7 mouse cellular contexts compared by ENCODE assay signal in the genomic region with DNA sequence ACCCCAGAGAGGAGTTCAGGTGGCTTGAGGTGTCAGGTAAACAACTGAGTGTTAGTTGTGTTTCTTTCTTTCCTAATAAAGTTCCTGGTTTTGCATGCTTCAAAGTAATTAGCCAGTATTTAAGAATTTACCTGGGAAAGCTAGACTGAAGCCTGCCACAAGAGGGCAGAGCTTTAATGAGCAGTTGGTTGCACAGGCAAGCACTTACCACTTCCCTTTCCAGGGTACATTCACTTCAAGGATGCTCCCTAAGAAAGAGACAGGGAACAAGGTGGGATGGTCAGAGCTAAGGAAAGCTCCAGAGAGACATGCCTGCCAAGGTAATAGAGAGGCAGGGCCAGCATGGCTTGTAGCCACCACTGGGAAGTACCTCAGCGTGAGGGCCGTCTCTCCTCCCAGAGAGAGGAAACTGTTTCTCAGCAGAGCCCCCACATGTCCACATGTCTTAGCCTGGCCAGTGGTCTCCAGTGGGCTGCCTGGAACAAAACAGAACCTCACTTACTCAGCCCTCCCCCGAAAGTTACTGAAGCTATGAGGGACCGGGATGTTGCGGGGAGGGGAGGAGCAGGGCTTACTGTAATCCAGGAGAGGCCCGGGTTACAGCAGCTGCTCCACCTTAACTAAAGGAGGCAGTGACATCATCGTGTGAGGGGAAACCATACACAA.
DNase-seq lines count a peak whose midpoint lies in the region; ATAC-seq and TF ChIP-seq lines count a peak whose summit lies in the region.

No protein-coding gene starts in this region.

- no peak overlapping the region for H3ac ChIP-seq in C2C12 (ENCODE audit: control insufficient read depth, insufficient read length, low read depth)

- WGBS in kidney, embryonic 14.5 days = 49% methylated on average over 7 of the region's 7 CpGs

- TF ChIP-seq CTCF in C2C12 (IDR thresholded peaks at IDR 0.05; ENCODE audit: control insufficient read depth, insufficient read depth, insufficient read length) = peak; percentile 33

- H3K79me3 ChIP-seq in C2C12 (ENCODE audit: low read depth) = no peaks in the 10 kb centered on the region

- no peaks in the 10 kb centered on the region for H3K79me2 ChIP-seq in C2C12 (ENCODE audit: control insufficient read depth, insufficient read depth)

- no peak overlapping the region for H3K27ac ChIP-seq in ES-E14 (ENCODE audit: insufficient read depth, low read depth, low read length, poor library complexity, severe bottlenecking)
- H3K27ac ChIP-seq in kidney, embryonic 14.5 days (ENCODE audit: low read depth, low read length) = no peak overlapping the region

- peaks cover 14% of the 10 kb centered on the region for H3K27me3 ChIP-seq in C2C12 (ENCODE audit: control insufficient read depth, insufficient read depth, insufficient read length)
- no peaks in the 10 kb centered on the region for H3K27me3 ChIP-seq in kidney, embryonic 14.5 days (ENCODE audit: control insufficient read depth, insufficient read depth, low read length)

- DNase-seq in ES-E14 (ENCODE audit: low read depth, low spot score) = no peak
- DNase-seq in cerebellum, adult 9-10 months = peak; percentile 86
- peak; percentile 17 to 43 for DNase-seq in heart, adult 9 months (ENCODE audit: low spot score in 2 of 2)
- peak; percentile 28 to 50 for DNase-seq in lung, adult 18-20 months
- peak; percentile 57 for DNase-seq in right cerebral cortex, adult 18-20 months

- no peak overlapping the region for H3K4me2 ChIP-seq in kidney, embryonic 14.5 days (replicated peaks; ENCODE audit: low read depth, low read length)

- peak; percentile 64 for ATAC-seq in kidney, embryonic 14.5 days (ENCODE audit: low FRiP score, low TSS enrichment)

- H3K4me1 ChIP-seq in ES-E14 (ENCODE audit: control insufficient read depth in 2 of 2, insufficient read depth in 2 of 2, low read length in 2 of 2, poor library complexity in 1 of 2) = peaks cover 0 to 3% of the 10 kb centered on the region in 2 experiments; a peak in 1 of 4 replicates
- H3K4me1 ChIP-seq in kidney, embryonic 14.5 days (ENCODE audit: control insufficient read depth, insufficient read depth, low read length) = no peaks in the 10 kb centered on the region

- in situ Hi-C loops in ES-E14 (cut with MboI; ENCODE audit: low sequenced_read_pairs in 2 of 2, unreplicated experiment in 2 of 2) = no loop called here

- H3K4me3 ChIP-seq in C2C12 (ENCODE audit: insufficient read depth, poor library complexity, severe bottlenecking) = no peak overlapping the region
- H3K4me3 ChIP-seq in ES-E14 (ENCODE audit: insufficient read depth in 1 of 2, low read depth in 1 of 2, low read length in 2 of 2, poor library complexity in 1 of 2, severe bottlenecking in 1 of 2) = no peak overlapping the region
- no peak overlapping the region for H3K4me3 ChIP-seq in kidney, embryonic 14.5 days (ENCODE audit: low read length)

- H3K36me3 ChIP-seq in C2C12 (ENCODE audit: control insufficient read depth, insufficient read depth) (no peaks in the 10 kb centered on the region), ES-E14 (ENCODE audit: control insufficient read depth, insufficient read depth, low read length, poor library complexity, severe bottlenecking) (no peaks in the 10 kb centered on the region)
- no peaks in the 10 kb centered on the region for H3K36me3 ChIP-seq in kidney, embryonic 14.5 days (ENCODE audit: control insufficient read depth, insufficient read depth, low read length)

- no peak overlapping the region for H3K9ac ChIP-seq in ES-E14 (ENCODE audit: insufficient read depth, low read depth, low read length, poor library complexity, severe bottlenecking)
- no peak overlapping the region for H3K9ac ChIP-seq in kidney, embryonic 14.5 days (ENCODE audit: low read depth, low read length)

- H3K9me3 ChIP-seq in ES-E14 (ENCODE audit: control insufficient read depth, insufficient read depth, low read depth, low read length) = no peaks in the 10 kb centered on the region
- no peaks in the 10 kb centered on the region for H3K9me3 ChIP-seq in kidney, embryonic 14.5 days (ENCODE audit: control insufficient read depth, low read length)

TF ChIP-seq in C2C12, 6 proteins besides CTCF, POLR2A, EP300 and RAD21:
- no peak for TF ChIP-seq USF1 (IDR thresholded peaks at IDR 0.05; ENCODE audit: low read depth)
- no peak for TF ChIP-seq CEBPB (IDR thresholded peaks at IDR 0.05; ENCODE audit: low read depth)
- no peak for TF ChIP-seq MAX (IDR thresholded peaks at IDR 0.05)
- TF ChIP-seq MYOG (IDR thresholded peaks at IDR 0.05; ENCODE audit: control insufficient read depth, extremely low read depth, insufficient read length) = no peak
- no peak for TF ChIP-seq MYOD1 (IDR thresholded peaks at IDR 0.05; ENCODE audit: control insufficient read depth, insufficient read length, low read depth)
- no peak for TF ChIP-seq FOSL1 (IDR thresholded peaks at IDR 0.05; ENCODE audit: insufficient read depth, low read length, poor library complexity, severe bottlenecking)

TF ChIP-seq in ES-E14, 5 proteins besides CTCF, POLR2A, EP300 and RAD21:
- TF ChIP-seq ZNF384 (IDR thresholded peaks at IDR 0.05; ENCODE audit: low read depth, low read length) (no peak), ZC3H11A (IDR thresholded peaks at IDR 0.05; ENCODE audit: borderline replicate concordance, low read depth, low read length) (peak; percentile 66; the same call in 1 of the 2 replicates)
